Mouse (Mus musculus) MN1 (cell line): ENCODE data around the gene Arfgef2.
A peak's percentile ranks its signal among the peaks of the same experiment; 100 is the strongest.

Experiments used
- DNase-seq: peaks from one replicate; pipeline ENCODE4 v3.0.0-alpha.2; 2016; ENCODE audit warnings: low spot score

The Arfgef2 gene

GRCm38 (mm10) chr2:166859214-166859613 lies 53.8 kb downstream of the Arfgef2 start:
- DNase-seq, result no peak

- DNase-seq, result no peak
Measured at GRCm38 (mm10) chr2:166862505-166862904, 57.1 kb downstream of the Arfgef2 start.

GRCm38 (mm10) chr2:166865476-166865875 lies 60.1 kb downstream of the Arfgef2 start:
- no peak for DNase-seq

- DNase-seq, result no peak
Measured at GRCm38 (mm10) chr2:166870271-166870865, 65.0 kb downstream of the Arfgef2 start.

GRCm38 (mm10) chr2:166870899-166871298 lies 65.5 kb downstream of the Arfgef2 start:
- DNase-seq, result no peak

GRCm38 (mm10) chr2:166874675-166875280 lies 69.4 kb downstream of the Arfgef2 start:
- peak; percentile 69 for DNase-seq

- DNase-seq, result no peak
Measured at GRCm38 (mm10) chr2:166875561-166875960, 70.2 kb downstream of the Arfgef2 start.

- DNase-seq, result no peak
Measured at GRCm38 (mm10) chr2:166876331-166876730, 70.9 kb downstream of the Arfgef2 start.

GRCm38 (mm10) chr2:166885066-166885465 lies 79.7 kb downstream of the Arfgef2 start:
- DNase-seq, result peak; percentile 82

GRCm38 (mm10) chr2:166885619-166886018 lies 80.2 kb downstream of the Arfgef2 start:
- DNase-seq, result no peak

- no peak for DNase-seq
Measured at GRCm38 (mm10) chr2:166886231-166886630, 80.8 kb downstream of the Arfgef2 start.

GRCm38 (mm10) chr2:166887816-166888215 lies 82.4 kb downstream of the Arfgef2 start:
- no peak for DNase-seq

GRCm38 (mm10) chr2:166891366-166891880 lies 86.0 kb downstream of the Arfgef2 start:
- DNase-seq, result no peak

- DNase-seq, result no peak
Measured at GRCm38 (mm10) chr2:166892158-166892680, 86.8 kb downstream of the Arfgef2 start.

- no peak for DNase-seq
Measured at GRCm38 (mm10) chr2:166893036-166893435, 87.6 kb downstream of the Arfgef2 start.

- DNase-seq, result no peak
Measured at GRCm38 (mm10) chr2:166896368-166896767, 91.0 kb downstream of the Arfgef2 start.

GRCm38 (mm10) chr2:166896974-166897373 lies 91.6 kb downstream of the Arfgef2 start:
- no peak for DNase-seq

- no peak for DNase-seq
Measured at GRCm38 (mm10) chr2:166899161-166899560, 93.8 kb downstream of the Arfgef2 start.

GRCm38 (mm10) chr2:166899746-166900145 lies 94.4 kb downstream of the Arfgef2 start:
- DNase-seq, result no peak

GRCm38 (mm10) chr2:166900792-166901505 lies 95.6 kb downstream of the Arfgef2 start:
- DNase-seq, result no peak

- DNase-seq, result no peak
Measured at GRCm38 (mm10) chr2:166903719-166904282, 98.4 kb downstream of the Arfgef2 start.

- peak; percentile 98 for DNase-seq
Measured at GRCm38 (mm10) chr2:166905711-166906522, 100.5 kb downstream of the Arfgef2 start, which contains the start of gene Cse1l. Gene Cse1l, plus strand, starts transcription at chr2:166906040.
